Mouse (Mus musculus) hindbrain, embryonic 14.5 days (tissue): ENCODE data around the gene P2ry6. TPM values are rescaled to one million over a fixed set of nuclear protein-coding genes. Genes with fewer than 3 reads are reported as not detected.

ENCODE experiments used
- ATAC-seq: fragments of 200-750 bp; cut with Nextera tagmentation; 2 replicates; pipeline ENCODE4 v1.8.0; 2017; ENCODE audit warnings: moderate number of reproducible peaks, mild to moderate bottlenecking, moderate TSS enrichment, moderate library complexity; ENCODE audit not compliant: low FRiP score
- DNase-seq: peaks from one replicate; pipeline ENCODE4 v3.0.0-alpha.2; 2015; ENCODE audit warnings: low spot score
- H3K27ac ChIP-seq: fragments of 300-500 bp; sonication (generic); 2 replicates; pipeline ENCODE4 v1.5.1; 2014; ENCODE audit warnings: mild to moderate bottlenecking, moderate library complexity
- H3K27me3 ChIP-seq: fragments of 300-500 bp; sonication (generic); 2 replicates; pipeline ENCODE4 v1.6.1; 2014; ENCODE audit warnings: mild to moderate bottlenecking, low read length, mixed read lengths; ENCODE audit not compliant: control insufficient read depth, insufficient read depth
- H3K36me3 ChIP-seq: fragments of 300-500 bp; sonication (generic); replicated peaks from 2 replicates; pipeline ENCODE4 v1.6.1; 2014; ENCODE audit not compliant: control insufficient read depth, insufficient read depth
- H3K4me1 ChIP-seq: fragments of 300-500 bp; sonication (generic); replicated peaks from 2 replicates; pipeline ENCODE4 v1.6.1; 2014; ENCODE audit warnings: antibody characterized with exemption, low read length, mixed read lengths; ENCODE audit not compliant: control insufficient read depth, insufficient read depth
- H3K4me2 ChIP-seq: fragments of 300-500 bp; sonication (generic); replicated peaks from 2 replicates; pipeline ENCODE4 v1.6.1; 2014; ENCODE audit warnings: mild to moderate bottlenecking, moderate library complexity
- H3K4me3 ChIP-seq: fragments of 300-500 bp; sonication (generic); replicated peaks from 2 replicates; pipeline ENCODE4 v1.5.1; 2014; ENCODE audit warnings: mild to moderate bottlenecking, low read length
- H3K9ac ChIP-seq: fragments of 300-500 bp; sonication (generic); 2 replicates; pipeline ENCODE4 v1.6.1; 2014
- H3K9me3 ChIP-seq: fragments of 300-500 bp; sonication (generic); 2 replicates; pipeline ENCODE4 v1.6.1; 2016; ENCODE audit warnings: low read length; ENCODE audit not compliant: control insufficient read depth
- WGBS: fragments of 180-500 bp; shearing (Covaris S2); extraction: QIAGEN DNeasy Blood & Tissue Kit; methylation state at CpG from one replicate; pipeline ENCODE4 v1.1.7; 2014; 5-methylcytosine and 5-hydroxymethylcytosine counted together
- polyA plus RNA-seq: library from polyadenylated mRNA; unstranded; fragments of >200 nt; fragmentation: Nextera tagmentation; extraction: Ambion mirVana; gene quantifications from 2 replicates; pipeline ENCODE4 v1.2.1, GENCODE M21; 2014

P2ry6 gene
- polyA plus RNA-seq, 1 experiment from 2014 or later: 3.5 TPM

DNA sequence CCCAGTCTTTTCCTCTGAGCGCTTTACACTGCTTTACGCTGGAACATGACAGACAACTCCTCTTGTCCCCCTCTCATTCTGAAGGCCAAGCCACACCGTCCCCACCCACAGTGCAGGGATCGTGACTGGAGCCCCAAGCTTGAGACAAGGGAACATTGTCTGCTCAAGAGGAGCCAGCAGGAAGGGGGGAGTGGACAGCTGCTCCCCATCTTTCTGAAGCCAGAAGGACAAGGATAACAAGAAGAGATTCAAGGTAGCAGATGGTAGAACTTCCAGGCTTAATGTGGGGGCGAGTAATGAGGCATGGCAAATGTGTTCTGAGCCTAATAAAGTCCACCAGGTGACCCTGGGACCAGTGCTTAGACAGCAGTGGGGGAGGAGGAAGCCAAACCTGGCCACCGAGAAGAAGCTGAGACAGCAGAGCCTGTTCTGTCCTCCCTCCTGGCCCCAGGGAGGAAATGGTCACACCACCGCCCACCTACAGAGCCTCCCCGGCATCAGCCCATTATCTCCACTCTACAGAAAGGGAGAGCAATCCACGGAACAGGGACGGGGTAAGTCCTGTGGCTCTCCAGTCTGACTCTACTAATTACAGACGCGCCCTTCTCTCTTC is 48.0 kb downstream of the P2ry6 start:
- ATAC-seq (no peak), DNase-seq (no peak)
- WGBS: 25% methylated on average over 12 of the region's 12 CpGs
- peaks cover 25% of the 10 kb centered on the region for H3K4me1 ChIP-seq
- peak overlapping the region; percentile 74 for H3K4me2 ChIP-seq
- 0 out of 2 replicates have a peak overlapping the region, but pooled peaks have one; percentile 6 for H3K9ac ChIP-seq
- no peaks in the 10 kb centered on the region for H3K9me3 ChIP-seq
- H3K27me3 ChIP-seq: peaks cover 15% of the 10 kb centered on the region; the same call in 1 of the 2 replicates
- no peaks in the 10 kb centered on the region for H3K36me3 ChIP-seq
- H3K27ac ChIP-seq: no peak overlapping the region
- peak overlapping the region; percentile 11 for H3K4me3 ChIP-seq

DNA sequence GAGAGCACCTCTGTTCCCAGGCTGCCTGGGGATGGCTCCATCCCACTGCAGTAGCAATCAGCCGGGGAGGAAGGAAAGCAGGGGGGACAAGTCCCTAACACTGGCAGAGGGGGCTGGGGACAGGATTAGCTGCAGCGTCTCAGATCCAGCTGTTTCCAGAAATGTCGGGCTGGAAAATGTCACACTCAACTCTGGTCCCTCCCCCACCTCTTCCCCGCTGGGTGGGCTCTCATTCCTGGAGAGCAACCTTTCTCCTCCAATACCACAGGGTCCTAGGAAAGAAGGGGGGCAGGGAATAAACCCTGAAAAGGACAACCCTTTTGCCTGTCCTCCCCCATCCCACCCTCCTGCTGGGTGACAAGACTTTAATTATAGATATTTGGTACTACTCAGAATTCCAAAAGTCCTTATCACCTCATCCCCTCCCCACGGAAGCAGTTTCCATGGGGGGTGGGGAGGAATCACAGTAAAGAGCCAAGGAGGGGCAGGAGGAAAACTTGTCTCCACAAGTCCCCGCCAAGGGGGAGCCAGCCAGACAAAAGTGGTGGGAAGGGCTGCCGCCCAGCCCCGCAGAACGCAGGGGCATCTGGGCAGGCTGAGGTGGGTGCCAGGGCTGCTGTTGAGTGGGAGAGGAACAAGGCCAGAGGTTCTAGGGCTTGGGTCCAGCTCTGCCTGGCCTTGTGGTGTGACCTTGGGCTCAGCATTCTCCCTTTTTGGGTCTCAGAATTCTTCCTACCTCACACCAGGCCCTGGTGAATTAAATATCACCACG is 49.6 kb downstream of the P2ry6 start:
- 0 out of 2 replicates have a peak, but pooled peaks cover under 1% of the 10 kb centered on the region for H3K27me3 ChIP-seq
- DNase-seq (no peak), ATAC-seq (no peak)
- H3K4me3 ChIP-seq: no peak overlapping the region
- 29% methylated on average over 10 of the region's 10 CpGs for WGBS
- H3K4me1 ChIP-seq: peaks cover 16% of the 10 kb centered on the region
- H3K27ac ChIP-seq: no peak overlapping the region
- H3K4me2 ChIP-seq: peak overlapping the region; percentile 74
- no peaks in the 10 kb centered on the region for H3K9me3 ChIP-seq
- H3K9ac ChIP-seq: no peak overlapping the region
- no peaks in the 10 kb centered on the region for H3K36me3 ChIP-seq

DNA sequence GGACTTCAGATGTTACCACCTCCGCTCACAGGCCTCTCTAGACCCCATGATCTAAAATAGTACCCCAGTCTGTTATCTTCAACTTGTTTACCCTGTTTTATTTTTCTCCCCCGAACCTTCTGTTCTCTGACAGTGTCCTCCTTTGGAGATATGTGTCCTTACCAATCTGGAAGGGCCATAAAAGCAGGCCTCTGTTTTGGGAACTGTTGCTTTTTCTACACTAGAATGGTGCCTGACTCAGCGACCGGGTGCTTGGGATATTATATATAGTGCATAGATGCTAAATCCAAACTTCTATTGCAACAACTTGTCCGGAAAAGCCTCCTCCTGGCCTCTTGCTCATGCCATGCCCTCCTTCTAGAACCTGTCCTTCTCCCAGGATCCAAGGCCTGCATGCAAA is 50.2 kb downstream of the P2ry6 start:
- WGBS: 90% methylated on average over 5 of the region's 5 CpGs
- H3K4me3 ChIP-seq: no peak overlapping the region

DNA sequence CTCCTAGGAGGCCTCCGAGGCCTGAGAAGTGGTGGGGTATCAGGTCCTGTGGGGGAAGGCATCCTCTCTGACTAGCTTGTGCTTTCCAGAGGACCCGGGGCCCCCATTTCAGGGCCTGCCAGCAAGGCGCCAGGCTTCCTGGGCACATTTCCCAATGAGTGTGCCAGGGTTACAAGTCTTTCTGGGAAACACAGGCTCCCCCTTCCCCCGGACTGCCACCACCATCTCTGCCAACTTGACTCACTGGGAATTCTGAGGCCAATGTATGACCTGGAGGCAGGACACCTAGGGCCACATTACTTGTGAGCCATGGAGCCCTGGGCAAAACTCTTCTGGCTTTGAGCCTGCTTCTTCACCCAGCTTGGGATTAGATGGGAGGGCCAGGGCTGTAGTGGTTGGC is 51.5 kb downstream of the P2ry6 start:
- no peak overlapping the region for H3K4me3 ChIP-seq
- H3K4me2 ChIP-seq: no peak overlapping the region
- no peak overlapping the region for H3K9ac ChIP-seq
- peaks cover 23% of the 10 kb centered on the region for H3K4me1 ChIP-seq
- no peak overlapping the region for H3K27ac ChIP-seq
- no peak for ATAC-seq
- no peaks in the 10 kb centered on the region for H3K27me3 ChIP-seq
- no peaks in the 10 kb centered on the region for H3K9me3 ChIP-seq
- no peaks in the 10 kb centered on the region for H3K36me3 ChIP-seq
- 67% methylated on average over 4 of the region's 4 CpGs for WGBS
- no peak for DNase-seq

More for the DNA sequence above, 50.2 kb downstream of the P2ry6 start:
- H3K4me2 ChIP-seq: no peak overlapping the region
- H3K27me3 ChIP-seq: no peaks in the 10 kb centered on the region
- H3K4me1 ChIP-seq: peaks cover 23% of the 10 kb centered on the region
- H3K27ac ChIP-seq: no peak overlapping the region
- no peak overlapping the region for H3K9ac ChIP-seq
- ATAC-seq: no peak
- H3K9me3 ChIP-seq: no peaks in the 10 kb centered on the region
- no peak for DNase-seq
- no peaks in the 10 kb centered on the region for H3K36me3 ChIP-seq

DNA sequence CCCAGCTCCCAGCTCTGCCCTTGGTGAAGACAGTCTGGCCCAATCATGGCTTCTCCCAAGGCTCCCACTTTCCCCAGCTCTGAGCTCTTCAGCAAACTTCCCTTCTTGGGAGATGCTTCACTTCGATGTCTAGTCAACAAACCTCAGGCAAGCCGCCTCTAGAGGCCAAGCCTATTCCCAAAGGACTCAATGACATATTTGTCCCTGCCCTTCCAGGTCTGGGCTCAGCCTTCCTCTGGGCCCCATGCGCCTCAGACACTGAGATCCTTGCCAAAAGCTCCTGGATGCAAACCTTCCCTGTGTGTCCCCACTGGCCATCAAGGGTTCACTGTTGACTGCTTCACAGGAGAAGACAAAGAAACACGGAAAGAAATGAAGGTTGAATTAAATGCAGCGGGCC is 53.2 kb downstream of the P2ry6 start:
- no peak overlapping the region for H3K9ac ChIP-seq
- H3K27me3 ChIP-seq: no peaks in the 10 kb centered on the region
- DNase-seq (no peak), ATAC-seq (no peak)
- peaks cover 16% of the 10 kb centered on the region for H3K4me1 ChIP-seq
- no peaks in the 10 kb centered on the region for H3K9me3 ChIP-seq
- WGBS: 88% methylated on average over 5 of the region's 5 CpGs
- no peaks in the 10 kb centered on the region for H3K36me3 ChIP-seq
- no peak overlapping the region for H3K27ac ChIP-seq
- no peak overlapping the region for H3K4me2 ChIP-seq
- H3K4me3 ChIP-seq: no peak overlapping the region

DNA sequence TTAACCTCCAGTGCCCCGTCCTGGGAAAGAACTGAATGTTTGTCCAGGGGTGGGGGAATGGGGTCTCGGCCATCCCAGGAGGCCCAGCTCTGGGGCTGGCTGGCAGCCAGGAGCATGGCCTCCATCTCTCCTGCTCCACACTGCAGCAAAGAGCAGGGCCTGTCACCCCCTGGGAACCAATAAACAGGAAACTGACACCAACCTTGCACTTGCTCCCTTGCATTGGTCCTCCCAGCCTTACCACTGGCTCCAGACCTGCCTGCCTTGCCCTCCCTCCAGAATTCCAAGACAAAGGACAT is 54.7 kb downstream of the P2ry6 start:
- no peaks in the 10 kb centered on the region for H3K36me3 ChIP-seq
- 12% methylated on average over 2 of the region's 2 CpGs for WGBS
- H3K9ac ChIP-seq: no peak overlapping the region
- no peak for DNase-seq
- H3K27ac ChIP-seq: no peak overlapping the region
- no peak for ATAC-seq
- H3K9me3 ChIP-seq: no peaks in the 10 kb centered on the region
- peaks cover 13% of the 10 kb centered on the region for H3K4me1 ChIP-seq
- H3K27me3 ChIP-seq: no peaks in the 10 kb centered on the region
- no peak overlapping the region for H3K4me3 ChIP-seq
- H3K4me2 ChIP-seq: no peak overlapping the region

DNA sequence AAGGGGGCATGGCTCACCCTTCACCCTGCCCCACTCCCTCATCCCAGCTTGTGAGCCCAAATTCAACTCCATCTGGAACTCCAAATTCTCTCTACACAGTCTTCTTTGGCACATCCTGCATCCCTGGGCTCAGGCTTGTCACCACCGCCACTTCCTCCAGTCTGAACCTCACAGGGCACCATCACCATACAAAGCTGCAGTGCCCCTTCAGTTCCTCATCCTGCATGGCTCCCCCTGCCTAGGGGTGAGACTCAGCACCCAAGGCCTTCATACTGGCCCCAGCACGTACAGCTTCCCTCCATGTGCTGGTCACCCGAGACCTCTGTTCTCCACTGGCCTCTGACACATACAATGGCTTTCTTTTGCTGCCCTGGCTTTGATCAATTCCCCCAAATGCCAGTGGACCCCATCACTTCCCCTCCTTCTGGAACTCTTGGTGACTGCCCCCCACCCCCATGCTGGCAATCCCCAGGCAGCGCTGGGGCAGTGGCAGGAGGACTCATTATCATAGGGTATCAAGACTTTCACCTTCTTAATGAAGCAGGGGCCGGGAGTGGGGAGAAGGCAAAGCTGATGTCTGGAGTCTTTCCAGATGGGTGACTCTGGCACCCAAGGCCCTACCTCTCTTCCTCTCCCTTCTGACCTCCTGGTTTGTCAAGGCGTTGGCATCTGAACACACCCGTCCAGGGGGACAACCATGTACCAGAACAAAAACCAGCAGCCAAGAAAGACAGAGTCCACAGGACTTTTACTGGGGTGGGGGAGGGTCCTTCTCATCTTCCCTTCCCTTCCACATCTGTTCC is 55.2 kb downstream of the P2ry6 start:
- Histone ChIP-seq H3K9ac (no peak overlapping the region), H3K27me3 (no peaks in the 10 kb centered on the region), H3K4me2 (no peak overlapping the region), H3K4me1 (peaks cover 13% of the 10 kb centered on the region), H3K4me3 (no peak overlapping the region), H3K36me3 (no peaks in the 10 kb centered on the region), H3K27ac (no peak overlapping the region), H3K9me3 (no peaks in the 10 kb centered on the region)
- ATAC-seq (no peak), DNase-seq (no peak)
- 50% methylated on average over 7 of the region's 7 CpGs for WGBS

DNA sequence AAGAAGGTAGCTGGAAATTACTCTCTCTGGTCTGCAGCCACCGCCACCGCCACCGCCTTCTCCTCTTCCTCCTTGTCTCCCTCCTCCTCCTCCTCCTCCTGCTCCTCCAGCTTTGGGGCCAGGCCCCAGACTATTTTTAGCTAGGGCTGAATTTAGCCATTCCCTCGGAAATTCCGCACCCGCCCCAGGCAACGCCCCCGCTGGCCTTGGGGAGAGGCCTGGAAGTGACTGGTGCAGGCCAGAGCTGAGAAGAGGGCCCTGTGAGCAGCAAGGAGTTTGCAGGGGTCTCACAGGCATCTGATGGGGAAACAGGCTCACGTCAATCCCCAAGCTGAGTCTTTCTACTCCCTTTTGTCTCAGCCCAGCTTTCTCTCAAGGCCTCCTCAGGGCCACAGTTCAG is 56.3 kb downstream of the P2ry6 start:
- no peak for ATAC-seq

DNA sequence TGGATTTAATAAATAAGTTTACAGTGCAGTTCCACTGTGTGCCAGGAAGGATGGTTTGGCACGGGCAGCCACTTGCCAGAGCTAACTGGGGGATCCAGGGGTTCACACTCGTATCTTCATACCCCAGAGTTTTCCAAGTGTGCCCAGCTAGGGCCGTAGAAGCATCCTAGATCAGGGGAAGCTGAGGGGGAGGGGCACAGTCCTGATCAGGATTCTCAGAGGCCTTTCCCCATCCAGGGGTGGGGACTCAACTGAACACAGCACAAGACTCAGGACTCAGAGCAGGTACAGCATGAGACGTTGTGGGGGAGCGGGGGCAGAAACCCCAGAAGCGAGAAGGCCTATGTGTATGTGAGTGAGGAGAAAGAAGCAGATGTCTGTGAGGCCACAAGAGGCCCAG is 56.7 kb downstream of the P2ry6 start:
- Histone ChIP-seq H3K4me3 (no peak overlapping the region), H3K27me3 (no peaks in the 10 kb centered on the region), H3K9ac (no peak overlapping the region), H3K36me3 (no peaks in the 10 kb centered on the region), H3K27ac (no peak overlapping the region), H3K4me2 (no peak overlapping the region), H3K9me3 (no peaks in the 10 kb centered on the region), H3K4me1 (peaks cover 6% of the 10 kb centered on the region)
- no peak for ATAC-seq
- 75% methylated on average over 6 of the region's 6 CpGs for WGBS
- no peak for DNase-seq

More for the DNA sequence above, 56.3 kb downstream of the P2ry6 start:
- Histone ChIP-seq H3K27me3 (no peaks in the 10 kb centered on the region), H3K36me3 (no peaks in the 10 kb centered on the region), H3K4me2 (no peak overlapping the region), H3K9me3 (no peaks in the 10 kb centered on the region), H3K27ac (no peak overlapping the region), H3K4me3 (no peak overlapping the region), H3K4me1 (peaks cover 7% of the 10 kb centered on the region), H3K9ac (no peak overlapping the region)
- DNase-seq: no peak
- WGBS: 62% methylated on average over 9 of the region's 9 CpGs
